Mouse (Mus musculus): ENCODE measurements around the gene Mlh3. TPM values are rescaled to one million over a fixed set of nuclear protein-coding genes. Genes with fewer than 3 reads are reported as not detected.

Mlh3 gene
- polyA plus RNA-seq, 1 experiment = 0.99 TPM

GRCm38 (mm10) chr12:85205425-85205824 lies 65.0 kb downstream of the Mlh3 start:
- Histone ChIP-seq H3K4me3 (ENCODE audit: low read depth, low read length) (no peak overlapping the region), H3K4me1 (ENCODE audit: control insufficient read depth, insufficient read depth, insufficient read length, low read length) (no peaks in the 10 kb centered on the region), H3K36me3 (ENCODE audit: control insufficient read depth, insufficient read depth, low read length) (no peaks in the 10 kb centered on the region), H3K27me3 (ENCODE audit: control insufficient read depth, insufficient read depth, low read length) (no peaks in the 10 kb centered on the region), H3K27ac (ENCODE audit: insufficient read depth, low read depth, low read length) (no peak overlapping the region)
- 87% methylated on average over 10 of the region's 10 CpGs for WGBS
- TF ChIP-seq CTCF (IDR thresholded peaks at IDR 0.05; ENCODE audit: extremely low read depth, insufficient read length, insufficient replicate concordance, low read depth, low read length) (no peak), POLR2A (IDR thresholded peaks at IDR 0.05; ENCODE audit: low read depth, low read length) (no peak)

- H3K27ac ChIP-seq (ENCODE audit: insufficient read depth, low read depth, low read length) = no peak overlapping the region
- no peaks in the 10 kb centered on the region for H3K27me3 ChIP-seq (ENCODE audit: control insufficient read depth, insufficient read depth, low read length)
- H3K36me3 ChIP-seq (ENCODE audit: control insufficient read depth, insufficient read depth, low read length) = no peaks in the 10 kb centered on the region
- TF ChIP-seq POLR2A (IDR thresholded peaks at IDR 0.05; ENCODE audit: low read depth, low read length) (no peak), CTCF (IDR thresholded peaks at IDR 0.05; ENCODE audit: extremely low read depth, insufficient read length, insufficient replicate concordance, low read depth, low read length) (peak; percentile 11; the same call in 1 of the 2 replicates)
- H3K4me3 ChIP-seq (ENCODE audit: low read depth, low read length) = no peak overlapping the region
- no peaks in the 10 kb centered on the region for H3K4me1 ChIP-seq (ENCODE audit: control insufficient read depth, insufficient read depth, insufficient read length, low read length)
- WGBS = 43% methylated on average over 8 of the region's 8 CpGs
Measured at GRCm38 (mm10) chr12:85204105-85204504, 66.3 kb downstream of the Mlh3 start.

- no peak overlapping the region for H3K27ac ChIP-seq (ENCODE audit: insufficient read depth, low read depth, low read length)
- no peaks in the 10 kb centered on the region for H3K36me3 ChIP-seq (ENCODE audit: control insufficient read depth, insufficient read depth, low read length)
- WGBS = 30% methylated on average over 5 of the region's 5 CpGs
- no peaks in the 10 kb centered on the region for H3K4me1 ChIP-seq (ENCODE audit: control insufficient read depth, insufficient read depth, insufficient read length, low read length)
- no peaks in the 10 kb centered on the region for H3K27me3 ChIP-seq (ENCODE audit: control insufficient read depth, insufficient read depth, low read length)
- no peak for TF ChIP-seq CTCF (IDR thresholded peaks at IDR 0.05; ENCODE audit: extremely low read depth, insufficient read length, insufficient replicate concordance, low read depth, low read length)
- no peak for TF ChIP-seq POLR2A (IDR thresholded peaks at IDR 0.05; ENCODE audit: low read depth, low read length)
- H3K4me3 ChIP-seq (ENCODE audit: low read depth, low read length) = no peak overlapping the region
Measured at GRCm38 (mm10) chr12:85203699-85204098, 66.7 kb downstream of the Mlh3 start.

- H3K27ac ChIP-seq (ENCODE audit: insufficient read depth, low read depth, low read length) = no peak overlapping the region
- no peaks in the 10 kb centered on the region for H3K27me3 ChIP-seq (ENCODE audit: control insufficient read depth, insufficient read depth, low read length)
- no peak overlapping the region for H3K4me3 ChIP-seq (ENCODE audit: low read depth, low read length)
- WGBS = 90% methylated on average over 7 of the region's 7 CpGs
- H3K36me3 ChIP-seq (ENCODE audit: control insufficient read depth, insufficient read depth, low read length) = no peaks in the 10 kb centered on the region
- TF ChIP-seq POLR2A (IDR thresholded peaks at IDR 0.05; ENCODE audit: low read depth, low read length) = no peak
- TF ChIP-seq CTCF (IDR thresholded peaks at IDR 0.05; ENCODE audit: extremely low read depth, insufficient read length, insufficient replicate concordance, low read depth, low read length) = no peak
- no peaks in the 10 kb centered on the region for H3K4me1 ChIP-seq (ENCODE audit: control insufficient read depth, insufficient read depth, insufficient read length, low read length)
Measured at GRCm38 (mm10) chr12:85202191-85202590, 68.2 kb downstream of the Mlh3 start.

GRCm38 (mm10) chr12:85201830-85202147 lies 68.6 kb downstream of the Mlh3 start:
- Histone ChIP-seq H3K36me3 (ENCODE audit: control insufficient read depth, insufficient read depth, low read length) (no peaks in the 10 kb centered on the region), H3K27me3 (ENCODE audit: control insufficient read depth, insufficient read depth, low read length) (no peaks in the 10 kb centered on the region), H3K4me3 (ENCODE audit: low read depth, low read length) (no peak overlapping the region), H3K27ac (ENCODE audit: insufficient read depth, low read depth, low read length) (no peak overlapping the region), H3K4me1 (ENCODE audit: control insufficient read depth, insufficient read depth, insufficient read length, low read length) (no peaks in the 10 kb centered on the region)
- WGBS = 74% methylated on average over 2 of the region's 2 CpGs
- TF ChIP-seq CTCF (IDR thresholded peaks at IDR 0.05; ENCODE audit: extremely low read depth, insufficient read length, insufficient replicate concordance, low read depth, low read length) = no peak
- no peak for TF ChIP-seq POLR2A (IDR thresholded peaks at IDR 0.05; ENCODE audit: low read depth, low read length)

GRCm38 (mm10) chr12:85200929-85201829 lies 69.2 kb downstream of the Mlh3 start:
- Histone ChIP-seq H3K27me3 (ENCODE audit: control insufficient read depth, insufficient read depth, low read length) (no peaks in the 10 kb centered on the region), H3K4me3 (ENCODE audit: low read depth, low read length) (no peak overlapping the region), H3K27ac (ENCODE audit: insufficient read depth, low read depth, low read length) (no peak overlapping the region), H3K36me3 (ENCODE audit: control insufficient read depth, insufficient read depth, low read length) (no peaks in the 10 kb centered on the region), H3K4me1 (ENCODE audit: control insufficient read depth, insufficient read depth, insufficient read length, low read length) (no peaks in the 10 kb centered on the region)
- TF ChIP-seq POLR2A (IDR thresholded peaks at IDR 0.05; ENCODE audit: low read depth, low read length) (no peak), CTCF (IDR thresholded peaks at IDR 0.05; ENCODE audit: extremely low read depth, insufficient read length, insufficient replicate concordance, low read depth, low read length) (no peak)
- WGBS = 57% methylated on average over 24 of the region's 24 CpGs

- Histone ChIP-seq H3K27ac (ENCODE audit: insufficient read depth, low read depth, low read length) (no peak overlapping the region), H3K36me3 (ENCODE audit: control insufficient read depth, insufficient read depth, low read length) (no peaks in the 10 kb centered on the region), H3K4me3 (ENCODE audit: low read depth, low read length) (no peak overlapping the region), H3K27me3 (ENCODE audit: control insufficient read depth, insufficient read depth, low read length) (no peaks in the 10 kb centered on the region), H3K4me1 (ENCODE audit: control insufficient read depth, insufficient read depth, insufficient read length, low read length) (peaks cover under 1% of the 10 kb centered on the region; the same call in 1 of the 2 replicates)
- WGBS = 55% methylated on average over 1 of the region's 1 CpGs
- TF ChIP-seq CTCF (IDR thresholded peaks at IDR 0.05; ENCODE audit: extremely low read depth, insufficient read length, insufficient replicate concordance, low read depth, low read length) (no peak), POLR2A (IDR thresholded peaks at IDR 0.05; ENCODE audit: low read depth, low read length) (no peak)
Measured at GRCm38 (mm10) chr12:85199954-85200353, 70.4 kb downstream of the Mlh3 start.

All from small intestine, adult 2 months (tissue).